Mouse (Mus musculus) myocyte (in vitro differentiated cells): ENCODE data around the gene Krt18.
A peak's percentile ranks its signal among the peaks of the same experiment; 100 is the strongest.

Source experiments
- E2F4 ChIP-seq: IDR thresholded peaks from one replicate; pipeline ENCODE4 v1.6.1; 2011; ENCODE audit warnings: mild to moderate bottlenecking, control low read depth, moderate library complexity; ENCODE audit not compliant: insufficient read depth
- MAX ChIP-seq: IDR thresholded peaks from one replicate; pipeline ENCODE4 v1.6.1; 2011; ENCODE audit warnings: low read depth, mild to moderate bottlenecking, control low read depth
- MYOD1 ChIP-seq, 3 experiments: IDR thresholded peaks; one replicate each; pipeline ENCODE4 v1.6.1; 2011; ENCODE audit warnings: control low read depth in 2 of 3, low read depth in 2 of 3, mild to moderate bottlenecking in 2 of 3, moderate library complexity in 1 of 3; ENCODE audit not compliant: insufficient read length in 2 of 3, control insufficient read depth in 1 of 3
- MYOG ChIP-seq, 3 experiments: IDR thresholded peaks; one replicate each; pipeline ENCODE4 v1.6.1; 2011; ENCODE audit warnings: control low read depth in 2 of 3, low read depth in 2 of 3, mild to moderate bottlenecking in 2 of 3; ENCODE audit not compliant: insufficient read length in 2 of 3, control insufficient read depth in 1 of 3, insufficient read depth in 1 of 3
- POLR2A ChIP-seq: IDR thresholded peaks from one replicate; pipeline ENCODE4 v1.6.1; 2011; ENCODE audit warnings: low read depth, mild to moderate bottlenecking, control low read depth, moderate library complexity; ENCODE audit not compliant: insufficient read length
- POLR2AphosphoS2 ChIP-seq: IDR thresholded peaks from one replicate; pipeline ENCODE4 v1.6.1; 2011; ENCODE audit warnings: low read depth, control low read depth; ENCODE audit not compliant: insufficient read length
- REST ChIP-seq: IDR thresholded peaks from one replicate; pipeline ENCODE4 v1.6.1; 2011; ENCODE audit warnings: mild to moderate bottlenecking, control low read depth, moderate library complexity; ENCODE audit not compliant: insufficient read depth, insufficient read length
- SRF ChIP-seq: IDR thresholded peaks from one replicate; pipeline ENCODE4 v1.6.1; 2011; ENCODE audit warnings: low read depth; ENCODE audit not compliant: control insufficient read depth, insufficient read length
- TCF12 ChIP-seq: IDR thresholded peaks from one replicate; pipeline ENCODE4 v1.6.1; 2011; ENCODE audit warnings: mild to moderate bottlenecking, control low read depth; ENCODE audit not compliant: poor library complexity, insufficient read depth, severe bottlenecking
- USF1 ChIP-seq: IDR thresholded peaks from one replicate; pipeline ENCODE4 v1.6.1; 2011; ENCODE audit warnings: low read depth, mild to moderate bottlenecking, control low read depth, moderate library complexity

DNA sequence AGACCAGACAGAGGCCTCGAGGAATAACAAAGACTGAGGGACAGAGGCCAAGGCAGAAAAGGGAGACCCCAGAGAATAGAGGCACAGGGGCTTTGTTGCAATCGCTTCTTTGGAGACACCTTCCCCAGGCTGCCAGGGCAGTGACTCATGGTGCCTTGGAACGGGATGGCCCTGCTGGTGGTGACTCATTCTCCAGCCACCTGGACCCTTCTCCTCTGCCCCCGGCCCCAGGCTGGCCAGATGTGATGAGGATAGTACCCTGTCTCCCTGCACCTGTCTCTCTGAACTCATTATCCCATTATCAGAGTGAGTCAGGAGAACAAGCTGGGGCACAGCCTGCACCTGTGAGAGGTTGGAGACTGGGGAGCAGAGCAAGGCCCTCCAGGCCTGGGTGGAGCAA lies 22.7 kb upstream of the Krt18 start:
- TF ChIP-seq POLR2A (no peak), TCF12 (peak; percentile 82), USF1 (no peak), POLR2AphosphoS2 (no peak), MYOG (IDR thresholded peaks at IDR 0.05; ENCODE audit: control insufficient read depth in 1 of 3, insufficient read depth in 1 of 3, insufficient read length in 2 of 3, low read depth in 2 of 3) (peak in 2 of 3 experiments; percentile 60 to 78), MAX (no peak), MYOD1 (IDR thresholded peaks at IDR 0.05; ENCODE audit: control insufficient read depth in 1 of 3, insufficient read length in 2 of 3, low read depth in 2 of 3) (peak in 2 of 3 experiments; percentile 83 to 93), SRF (no peak), E2F4 (no peak), REST (no peak)
